Mouse (Mus musculus) cerebellum, adult 2 months (tissue): Measurements from ENCODE around the gene Psmb9.

Experiments
- CTCF ChIP-seq: fragments of 200-500 bp; IDR thresholded peaks from 2 replicates; pipeline ENCODE4 v1.5.1; 2011; ENCODE audit warnings: low read depth, mild to moderate bottlenecking, control low read depth, low read length, moderate library complexity, borderline replicate concordance; ENCODE audit not compliant: insufficient read depth
- POLR2A ChIP-seq: fragments of 200-500 bp; IDR thresholded peaks from 2 replicates; pipeline ENCODE4 v1.6.1; 2011; ENCODE audit warnings: low read length, control low read depth, borderline replicate concordance; ENCODE audit not compliant: insufficient read depth

DNA sequence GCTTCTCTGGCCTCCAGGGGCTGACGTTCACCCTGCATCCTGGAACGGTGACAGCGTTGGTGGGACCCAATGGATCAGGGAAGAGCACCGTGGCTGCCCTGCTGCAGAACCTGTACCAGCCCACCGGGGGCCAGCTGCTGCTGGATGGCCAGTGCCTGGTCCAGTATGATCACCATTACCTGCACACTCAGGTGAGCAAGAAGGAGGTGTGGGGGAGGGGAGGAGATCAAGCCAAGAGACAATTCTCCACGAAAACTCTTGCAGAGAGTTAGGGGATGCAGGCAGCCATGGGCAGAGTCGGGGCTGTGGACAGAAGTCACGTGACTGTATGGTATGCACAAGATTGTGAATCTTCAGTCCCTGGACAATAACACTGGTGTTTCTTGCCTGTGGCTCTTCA lies 5.9 kb upstream of the Psmb9 start:
- no peak for TF ChIP-seq CTCF
- no peak for TF ChIP-seq POLR2A
